Mouse (Mus musculus) kidney, adult 2 months (tissue): ENCODE measurements around the gene Ubap2l.

Experiments
- CTCF ChIP-seq: fragments of 200-500 bp; conservative IDR thresholded peaks from 2 replicates; pipeline ENCODE4 v1.5.1; 2011; ENCODE audit warnings: low read depth, mild to moderate bottlenecking, control low read depth, low read length, moderate library complexity, mixed read lengths; ENCODE audit not compliant: insufficient read depth, insufficient read length
- POLR2A ChIP-seq: fragments of 200-500 bp; IDR thresholded peaks from one replicate; pipeline ENCODE4 v1.6.1; 2011; ENCODE audit warnings: low read depth, low read length, control low read depth

DNA sequence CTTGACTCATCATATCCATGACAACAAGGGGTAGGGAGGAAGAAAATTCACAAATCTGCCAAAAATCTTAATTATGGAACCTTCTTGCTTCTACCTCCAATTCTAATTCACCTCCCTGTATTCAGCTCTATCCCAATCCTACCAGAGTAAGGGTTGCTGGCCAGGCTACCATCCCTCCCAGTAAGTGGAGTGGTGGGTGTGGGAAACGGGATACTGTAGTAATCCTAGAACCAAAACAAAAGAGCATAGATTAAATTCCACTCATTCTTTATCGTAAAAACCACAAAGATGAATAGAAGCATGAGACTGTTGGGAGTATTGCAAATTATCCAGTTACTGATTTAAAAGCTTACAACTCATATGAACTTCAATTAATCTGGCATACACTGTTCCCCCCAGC lies 42.1 kb downstream of the Ubap2l start:
- TF ChIP-seq CTCF (no peak), POLR2A (no peak)
